Mouse (Mus musculus) stomach, postnatal 0 days (tissue): ENCODE measurements around the gene Fnbp4.

Experiments
- CTCF ChIP-seq: IDR thresholded peaks from 2 replicates; pipeline ENCODE4 v1.5.1; 2016; ENCODE audit warnings: antibody characterized with exemption, low read depth, mild to moderate bottlenecking, moderate library complexity
- EP300 ChIP-seq: optimal IDR thresholded peaks from 2 replicates; pipeline ENCODE3; 2016; ENCODE audit warnings: antibody characterized with exemption

GRCm38 (mm10) chr2:90782901-90783486, 37.8 kb downstream of the Fnbp4 start:
- TF ChIP-seq EP300 (no peak), CTCF (no peak)
